15 mouse cellular contexts compared by ENCODE assay signal in the genomic region with DNA sequence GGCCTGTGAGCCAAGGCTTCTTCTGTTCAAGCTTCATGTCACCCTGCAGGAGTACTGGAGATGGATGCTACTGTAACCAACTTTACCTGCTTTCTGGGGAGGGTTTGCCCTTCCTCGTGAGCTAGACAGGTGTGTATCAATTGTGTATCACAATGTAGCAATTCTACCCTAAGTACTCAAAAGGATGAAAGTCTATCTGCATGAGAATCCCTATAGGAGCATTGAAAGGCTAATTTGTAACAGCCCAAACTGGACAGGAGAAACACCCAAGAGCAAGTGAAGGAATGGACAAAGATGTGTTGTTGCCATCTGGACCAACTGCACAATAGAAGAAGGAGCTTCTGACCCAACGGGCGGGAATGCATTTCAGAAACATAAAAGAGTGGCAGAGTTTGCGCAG. TPM values are rescaled to one million over a fixed set of nuclear protein-coding genes. Genes with fewer than 3 reads are reported as not detected.
"Had no signal": no experiment of that assay in that cellular context is flagged by ENCODE, and none has a peak within 500 bp of the region (broad histone marks: within the 10 kb centered on the region; RNA-seq: fewer than 3 reads in every experiment).

No protein-coding gene starts in this region.

- H3K9me3 ChIP-seq: megakaryocyte, embryonic 14.5 days; midbrain, embryonic 13.5 days; midbrain, embryonic 15.5 days; neural tube, embryonic 12.5 days; stomach, embryonic 15.5 days had no signal

- ATAC-seq: midbrain, embryonic 13.5 days; midbrain, embryonic 15.5 days had no signal

- H3K4me2 ChIP-seq: lung, embryonic 14.5 days; midbrain, embryonic 11.5 days; midbrain, embryonic 13.5 days; midbrain, embryonic 15.5 days; neural tube, embryonic 12.5 days; stomach, embryonic 15.5 days had no signal

- H3K4me1 ChIP-seq: megakaryocyte, embryonic 14.5 days; midbrain, embryonic 15.5 days; stomach, embryonic 15.5 days had no signal

- DNase-seq: lung, adult 18-20 months; lung, embryonic 14.5 days; lung, postnatal 10 days; right cerebral cortex, postnatal 14 days; thymus, adult 2 months; thymus, postnatal 14 days; thymus, postnatal 36 days had no signal

- H3K27me3 ChIP-seq: midbrain, embryonic 13.5 days; midbrain, embryonic 15.5 days; neural tube, embryonic 12.5 days; stomach, embryonic 15.5 days had no signal

- H3K36me3 ChIP-seq: midbrain, embryonic 13.5 days; midbrain, embryonic 15.5 days; neural tube, embryonic 12.5 days; stomach, embryonic 15.5 days had no signal

- H3K4me3 ChIP-seq: megakaryocyte, embryonic 14.5 days; midbrain, embryonic 13.5 days; midbrain, embryonic 15.5 days; neural tube, embryonic 12.5 days; stomach, embryonic 15.5 days had no signal

- H3K27ac ChIP-seq: macrophage; midbrain, embryonic 13.5 days; midbrain, embryonic 15.5 days; neural tube, embryonic 12.5 days; stomach, embryonic 15.5 days; stomach, postnatal 0 days had no signal

- H3K9ac ChIP-seq: lung, embryonic 14.5 days; midbrain, embryonic 13.5 days; midbrain, embryonic 15.5 days; neural tube, embryonic 12.5 days; stomach, embryonic 15.5 days had no signal

RNA-seq across cellular contexts. Expression of a gene that starts 18.3 kb away (rescaled TPM):
- polyA plus RNA-seq: macrophage had no signal
